Mouse (Mus musculus) inflammation-experienced regulatory T-cells, adult 6 months (primary cell): ENCODE data around the gene Ubn1. TPM values are rescaled to one million over a fixed set of nuclear protein-coding genes. Genes with fewer than 3 reads are reported as not detected.

Experiments used
- polyA plus RNA-seq, 3 experiments: library from polyadenylated mRNA; unstranded; fragments of 100-300 nt; shearing (Covaris generic); gene quantifications; one replicate each; pipeline ENCODE4 v1.2.1; 2017

Gene Ubn1
- polyA plus RNA-seq, 3 experiments from 2014 or later, result 29.5 to 42.1 (median 34.1) TPM

Other genes with a start within 250 kb of the Ubn1 start
- gene 4930562C15Rik, start 214.6 kb upstream of the Ubn1 start, polyA plus RNA-seq, result 1 to 10 TPM in 2 of 3 experiments, under 1 TPM in 1; 0.79 to 2.9 (median 1.3) TPM
- 10 to 100 TPM; 19.4 to 25.2 (median 20.9) TPM for gene Ubald1, start 169.7 kb upstream of the Ubn1 start, polyA plus RNA-seq
- 10 to 100 TPM; 18.0 to 42.4 (median 35.7) TPM for gene Mgrn1, start 163.8 kb upstream of the Ubn1 start, polyA plus RNA-seq
- gene Nudt16l1, start 111.3 kb upstream of the Ubn1 start, polyA plus RNA-seq, result 10 to 100 TPM; 81.2 to 97.1 (median 91.3) TPM
- gene Anks3, start 85.9 kb upstream of the Ubn1 start, polyA plus RNA-seq, result 10 to 100 TPM; 24.4 to 60.3 (median 46.9) TPM
- gene Sept12, start 52.2 kb upstream of the Ubn1 start, polyA plus RNA-seq, result not detected
- gene Smim22, start 42.8 kb upstream of the Ubn1 start, polyA plus RNA-seq, result not detected
- gene Rogdi, start 36.5 kb upstream of the Ubn1 start, polyA plus RNA-seq, result 10 to 100 TPM; 17.7 to 32.4 (median 20.6) TPM
- 10 to 100 TPM; 77.6 to 91.8 (median 78.0) TPM for gene Glyr1, start 194 bp upstream of the Ubn1 start, polyA plus RNA-seq
- under 1 TPM in 2 of 3 experiments, not detected in 1; 0.10 to 0.12 TPM for gene Ppl, start 82.4 kb downstream of the Ubn1 start, polyA plus RNA-seq
- gene Sec14l5, start 97.1 kb downstream of the Ubn1 start, polyA plus RNA-seq, result not detected
- gene Nagpa, start 154.0 kb downstream of the Ubn1 start, polyA plus RNA-seq, result 10 to 100 TPM; 10.4 to 18.7 (median 13.5) TPM
- not detected for gene AU021092, start 172.2 kb downstream of the Ubn1 start, polyA plus RNA-seq
- gene Alg1, start 183.6 kb downstream of the Ubn1 start, polyA plus RNA-seq, result 10 to 100 TPM; 12.5 to 26.5 (median 26.5) TPM
- 10 to 100 TPM; 32.3 to 53.6 (median 47.8) TPM for gene Eef2kmt, start 205.9 kb downstream of the Ubn1 start, polyA plus RNA-seq